Mouse (Mus musculus): ENCODE measurements around the gene Knl1.

DNA sequence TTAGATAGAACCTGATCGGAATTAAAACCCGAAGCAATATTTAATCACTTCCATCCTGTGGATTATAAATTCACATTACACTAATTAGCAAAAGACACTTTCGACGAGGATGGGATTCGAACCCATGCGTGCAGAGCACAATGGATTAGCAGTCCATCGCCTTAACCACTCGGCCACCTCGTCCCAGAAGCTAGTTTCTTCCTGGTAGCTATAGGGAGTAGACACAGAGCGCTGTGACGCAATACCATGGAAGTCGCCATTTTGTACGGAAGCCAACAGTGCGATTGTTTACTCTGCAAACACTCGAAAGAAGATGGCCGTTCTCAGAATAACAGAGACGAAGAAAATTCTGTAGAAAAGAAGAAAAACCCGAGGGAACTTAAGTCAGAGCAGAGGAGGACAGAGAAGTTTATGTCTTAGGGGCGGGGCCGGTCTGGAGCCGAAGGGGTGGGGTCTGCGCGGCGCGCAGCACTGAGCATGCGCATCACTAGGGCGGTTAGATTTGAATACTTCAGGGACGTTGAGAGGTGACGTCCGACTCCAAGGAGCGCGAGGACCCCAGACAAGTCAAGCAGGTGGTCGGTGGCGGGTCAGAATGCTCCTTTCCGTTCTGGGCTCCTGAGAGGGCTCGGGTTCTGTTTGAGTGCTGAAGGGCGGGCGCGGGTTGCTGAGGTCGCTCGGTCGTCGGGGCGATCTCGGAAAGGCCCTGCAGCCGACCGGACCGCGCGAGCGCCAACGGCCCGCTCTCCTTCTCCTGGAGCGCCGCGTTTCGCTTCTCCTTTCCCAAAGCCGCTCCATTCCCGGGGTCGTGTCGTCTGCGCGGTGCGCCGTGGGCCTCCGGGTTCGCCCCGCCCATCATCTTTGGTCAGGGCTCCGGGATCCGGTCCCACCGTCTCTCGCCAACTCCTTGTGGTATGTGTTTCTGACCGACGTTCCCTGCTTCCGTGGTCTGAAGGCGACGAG lies at the start of gene Knl1:
- TF ChIP-seq HCFC1 (IDR thresholded peaks at IDR 0.05; ENCODE audit: borderline replicate concordance, insufficient read depth, low read length) (peak; percentile 82), ZC3H11A (IDR thresholded peaks at IDR 0.05; ENCODE audit: borderline replicate concordance, low read depth, low read length) (0 out of 2 replicates have a peak, but pooled peaks have one; percentile 14), ZNF384 (IDR thresholded peaks at IDR 0.05; ENCODE audit: low read depth, low read length) (0 out of 2 replicates have a peak, but pooled peaks have one; percentile 5)

All from ES-E14 (cell line).